Mouse (Mus musculus) left cerebral cortex, adult 8-10 months (tissue): ENCODE measurements at regions not wholly inside any gene's neighbourhood (a gene's known extent, or its start where the extent isn't known, plus 50 kb on each side); places are given as distances from the start of the nearest gene placed in this dataset.

ENCODE experiments used
- DNase-seq, 2 experiments: peaks; one replicate each; pipeline ENCODE4 v3.0.0; 2022; ENCODE audit warnings: low spot score in 2 of 2

DNA sequence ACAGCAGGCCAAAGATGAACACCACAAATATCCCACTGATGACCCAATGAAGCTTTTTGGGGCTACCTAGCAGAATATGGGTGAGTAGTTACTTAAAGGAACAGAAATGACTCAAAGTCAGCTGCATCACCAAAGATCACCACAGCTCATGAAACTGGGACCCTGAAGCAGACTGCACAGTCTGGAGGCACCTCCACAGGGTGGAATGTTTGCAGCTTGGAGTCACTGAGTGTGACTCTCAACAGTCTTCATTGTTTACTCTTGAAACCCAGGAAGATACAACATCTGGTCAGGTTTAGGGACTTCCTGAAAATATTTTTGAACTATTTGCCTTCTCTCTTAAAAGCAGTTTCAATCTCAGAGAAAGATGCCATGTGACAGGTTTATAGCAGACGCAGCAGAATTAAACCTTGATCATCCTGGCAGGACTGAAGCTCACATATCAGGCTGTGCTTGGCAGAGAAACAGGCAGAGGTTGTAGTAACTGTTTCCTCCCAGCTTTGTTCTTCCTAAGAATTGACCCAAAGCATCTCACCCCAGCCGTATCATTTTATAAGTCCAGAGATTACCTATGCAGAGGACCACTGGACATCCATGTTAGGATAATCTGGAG lies 944.1 kb upstream of the Adgrl4 start:
- no peak for DNase-seq

DNA sequence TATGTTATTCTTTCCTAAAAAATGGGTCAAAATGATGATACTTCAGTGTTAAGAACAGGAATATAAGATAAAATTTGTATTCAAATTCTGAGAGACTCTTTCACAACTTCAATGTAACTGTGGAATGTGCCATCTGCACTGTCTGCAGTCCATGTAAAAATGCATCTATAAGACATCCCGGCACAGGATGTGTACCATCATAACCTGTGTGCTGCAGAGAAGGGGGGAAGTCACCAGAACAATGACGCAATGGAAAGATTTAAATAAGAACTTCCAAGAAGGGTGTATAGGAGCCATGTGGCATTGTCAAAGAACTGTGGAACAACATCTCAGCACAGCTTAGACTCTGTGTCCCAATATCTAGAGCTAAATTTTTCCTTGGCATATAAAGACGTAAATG lies 906.7 kb upstream of the Adgrl4 start:
- no peak for DNase-seq

DNA sequence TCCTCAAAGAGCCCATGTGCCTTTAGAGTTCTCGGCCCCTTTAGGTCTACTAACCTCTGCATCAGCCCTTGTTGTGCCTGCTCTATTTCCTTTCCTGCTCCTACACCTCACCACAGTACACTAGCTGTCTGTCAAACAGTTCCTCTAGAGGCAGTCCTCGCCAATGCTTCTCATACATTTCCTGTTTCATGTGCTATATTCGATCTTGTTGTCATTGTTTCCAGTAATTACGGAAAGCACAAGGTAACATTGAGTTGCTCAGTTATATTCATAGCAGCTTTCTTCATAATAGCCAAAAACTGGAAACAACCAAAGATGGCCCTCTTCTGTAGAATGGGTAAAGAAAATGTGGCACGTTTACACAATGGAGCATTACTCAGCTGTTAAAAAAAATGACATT lies 894.6 kb upstream of the Adgrl4 start:
- DNase-seq, result no peak

DNA sequence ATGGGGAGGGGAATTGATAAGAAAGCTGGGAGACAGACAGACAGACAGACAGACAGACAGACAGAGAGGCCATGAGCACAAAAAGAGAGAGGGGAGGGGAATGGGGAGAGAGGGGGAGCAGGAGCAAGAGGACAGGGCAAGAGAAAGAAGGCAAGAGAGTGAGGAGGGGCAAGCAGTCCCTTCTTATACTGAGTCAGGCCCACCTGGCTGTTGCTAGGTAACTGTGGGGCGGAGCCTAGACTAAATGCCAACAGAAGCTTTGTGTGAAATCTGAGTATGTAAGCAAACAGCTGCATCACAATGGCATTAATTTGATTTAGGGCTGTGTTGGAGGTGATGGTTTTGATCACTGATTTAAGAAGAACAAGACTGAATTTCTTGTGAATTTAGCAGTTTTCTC lies 849.2 kb upstream of the Adgrl4 start:
- no peak for DNase-seq

DNA sequence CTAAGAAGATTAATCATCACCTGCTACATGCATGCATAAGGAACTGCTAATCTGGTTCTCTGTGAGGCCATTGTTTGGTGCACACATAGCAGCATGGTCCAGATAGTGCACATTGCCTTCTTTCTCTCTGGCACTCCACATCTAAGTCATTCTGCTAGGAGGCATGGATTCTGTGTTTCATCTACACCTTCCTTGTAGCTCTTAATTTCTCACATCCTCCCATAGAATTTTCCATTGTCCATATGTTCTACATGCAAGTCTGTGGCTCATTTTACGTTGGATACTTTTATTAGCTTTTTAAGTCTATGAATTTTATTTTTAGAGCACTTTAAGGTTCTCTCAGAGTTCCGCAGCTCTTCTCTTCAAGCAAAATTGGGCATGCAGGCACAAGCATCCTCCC lies 846.7 kb upstream of the Adgrl4 start:
- DNase-seq, result no peak

DNA sequence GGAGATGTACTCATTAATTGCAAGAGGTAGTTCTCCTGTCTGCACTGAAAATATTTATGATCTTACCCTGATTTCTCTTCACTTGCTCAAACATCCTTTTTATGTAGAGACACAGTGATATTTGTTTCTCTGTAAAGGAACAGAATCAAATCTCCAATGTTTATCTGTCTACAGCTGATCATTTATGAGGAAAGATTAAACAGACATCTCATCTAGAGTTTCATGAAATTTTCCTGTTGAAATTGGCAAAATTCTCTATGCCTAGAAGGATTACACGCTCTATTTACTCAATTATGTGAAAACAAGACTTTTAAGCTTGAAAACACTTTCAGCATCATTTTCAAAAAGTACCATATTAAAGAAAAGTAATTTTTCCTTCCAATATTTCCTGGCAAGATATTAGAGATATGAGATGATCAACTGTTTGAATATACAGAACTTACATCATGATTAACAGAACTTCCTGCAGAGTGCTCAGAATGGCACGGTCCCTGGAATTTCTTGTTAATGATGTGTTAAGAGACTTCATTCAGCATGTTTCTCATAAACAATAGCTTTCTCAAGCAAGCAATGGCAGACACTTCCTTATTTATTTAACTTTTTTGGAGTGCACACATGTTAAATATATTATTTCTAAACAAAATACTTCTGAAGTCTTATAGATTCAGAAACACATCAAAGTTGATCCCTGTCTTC lies 834.1 kb upstream of the Adgrl4 start:
- no peak for DNase-seq

DNA sequence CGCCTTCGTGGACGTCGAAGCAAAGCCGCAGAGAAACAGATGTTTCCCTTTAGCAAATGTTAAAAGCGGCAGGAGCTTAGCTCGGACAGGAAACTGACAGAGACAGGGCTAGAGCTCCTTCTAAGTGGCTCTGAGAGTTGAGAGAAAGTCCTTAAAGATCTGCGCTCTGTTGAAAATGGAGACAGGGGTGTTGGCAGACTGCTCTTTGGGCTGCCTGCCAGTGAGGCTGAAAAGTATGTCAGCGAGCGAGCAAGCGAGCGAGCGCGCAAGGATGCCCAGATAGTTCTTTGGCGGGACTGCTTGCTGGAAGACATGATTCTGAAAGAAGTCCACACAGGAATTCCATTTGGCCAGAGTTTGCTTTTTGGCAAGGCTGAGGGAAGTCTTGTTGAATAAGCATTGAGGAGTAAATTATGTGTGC lies 827.0 kb upstream of the Adgrl4 start:
- DNase-seq, result peak; percentile 30 to 48

DNA sequence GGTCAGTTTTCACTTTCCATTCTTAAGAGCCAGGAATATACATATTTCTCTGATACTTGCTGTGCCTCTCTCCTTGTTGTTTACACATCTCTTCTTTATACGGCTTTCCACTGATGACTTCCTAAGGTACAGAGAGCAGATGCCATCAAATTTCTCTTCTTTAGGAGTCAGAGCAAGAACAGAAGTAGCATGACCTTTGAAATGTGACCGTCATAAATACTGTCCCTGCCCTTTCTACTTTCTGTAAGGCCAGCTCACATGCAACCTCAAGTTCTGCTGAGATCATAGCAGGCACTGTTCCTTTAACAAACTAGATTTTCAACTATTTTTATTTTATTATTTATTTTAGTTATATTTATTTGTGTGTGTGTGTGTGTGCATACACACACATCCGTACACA lies 800.1 kb upstream of the Adgrl4 start:
- no peak for DNase-seq

DNA sequence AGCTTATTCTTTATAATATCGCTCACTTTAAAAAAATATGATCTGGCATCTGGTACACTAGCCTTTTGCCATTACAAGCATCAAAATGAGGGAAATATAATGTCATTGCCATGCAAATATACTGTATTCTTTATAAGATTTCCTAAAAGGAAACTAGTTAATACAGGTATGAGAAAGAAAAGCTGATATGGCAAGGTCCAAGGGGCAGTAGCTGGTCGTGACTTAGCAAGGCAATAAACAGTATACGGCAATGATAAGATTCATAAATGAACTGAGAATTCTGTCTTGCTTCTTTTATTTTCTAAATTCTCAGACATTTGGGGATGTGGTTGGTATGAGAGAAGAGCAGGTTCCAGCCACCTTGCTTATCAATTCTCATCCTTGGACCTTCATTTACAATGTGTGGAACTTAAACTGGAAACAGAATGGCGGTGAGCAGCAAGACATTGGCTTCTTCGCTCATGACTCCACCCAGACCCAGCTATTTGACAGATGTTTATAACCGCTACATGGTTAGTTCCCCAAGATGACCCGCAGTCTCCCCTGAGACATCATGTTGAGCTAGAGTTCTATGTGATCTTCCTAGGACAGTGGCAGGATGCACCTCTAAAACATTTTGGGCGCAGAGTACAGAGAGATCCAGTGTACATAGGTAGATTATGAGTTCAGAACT lies 797.5 kb upstream of the Adgrl4 start:
- no peak for DNase-seq

DNA sequence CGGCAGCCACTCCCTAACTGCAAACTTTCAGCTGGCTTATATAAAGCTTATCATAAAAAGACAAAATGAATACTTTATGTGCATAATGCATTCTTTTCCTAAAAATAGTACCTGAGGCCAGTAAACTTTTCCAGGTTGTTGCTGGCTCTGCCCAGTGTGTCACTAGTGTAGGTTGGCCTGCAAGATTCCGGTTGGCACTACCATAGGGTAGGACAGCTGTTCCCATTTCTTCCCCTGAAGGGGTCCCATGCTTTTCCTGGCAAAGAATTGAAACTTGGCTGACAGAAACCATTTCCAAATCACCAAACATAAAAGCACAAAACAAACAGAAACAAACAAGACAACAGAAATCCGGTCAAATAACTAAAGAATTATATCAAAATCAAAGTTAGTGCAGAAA lies 789.6 kb upstream of the Adgrl4 start:
- DNase-seq, result no peak

DNA sequence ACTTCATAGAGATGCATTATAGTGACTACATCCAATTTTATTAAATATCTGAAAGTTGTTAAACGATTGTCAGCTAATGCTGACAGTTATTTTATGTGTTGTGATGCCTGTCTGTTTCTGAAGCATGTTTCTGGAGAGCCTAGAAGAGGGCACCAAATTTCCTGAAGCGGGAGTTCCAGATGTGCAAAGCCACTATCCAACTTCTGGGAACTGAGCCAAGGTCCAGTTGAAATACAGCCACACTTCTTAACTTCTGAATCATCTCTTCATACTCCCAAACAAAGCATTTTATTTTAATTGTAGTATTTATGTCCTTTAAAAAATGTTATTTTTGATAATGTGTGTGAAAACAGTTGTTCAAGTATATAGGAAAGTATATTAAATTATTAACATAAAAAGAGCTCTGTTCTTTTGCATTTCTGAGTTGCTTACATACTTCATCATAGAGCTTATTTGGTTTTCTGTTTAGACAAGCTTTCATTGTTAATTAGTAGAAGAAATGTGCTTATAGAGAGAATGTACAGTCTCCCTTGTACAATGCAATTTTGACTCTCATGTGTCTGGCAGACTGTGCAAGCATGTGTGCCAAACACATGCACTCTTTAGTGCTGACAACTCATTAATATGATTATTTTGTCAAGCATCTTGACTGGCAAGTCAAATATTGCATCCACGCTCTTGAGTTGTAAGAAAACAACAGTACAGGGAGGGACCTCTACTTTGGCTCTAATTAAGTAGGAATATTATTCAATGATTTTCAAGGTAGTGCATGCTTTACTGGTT lies 787.7 kb upstream of the Adgrl4 start:
- no peak for DNase-seq

DNA sequence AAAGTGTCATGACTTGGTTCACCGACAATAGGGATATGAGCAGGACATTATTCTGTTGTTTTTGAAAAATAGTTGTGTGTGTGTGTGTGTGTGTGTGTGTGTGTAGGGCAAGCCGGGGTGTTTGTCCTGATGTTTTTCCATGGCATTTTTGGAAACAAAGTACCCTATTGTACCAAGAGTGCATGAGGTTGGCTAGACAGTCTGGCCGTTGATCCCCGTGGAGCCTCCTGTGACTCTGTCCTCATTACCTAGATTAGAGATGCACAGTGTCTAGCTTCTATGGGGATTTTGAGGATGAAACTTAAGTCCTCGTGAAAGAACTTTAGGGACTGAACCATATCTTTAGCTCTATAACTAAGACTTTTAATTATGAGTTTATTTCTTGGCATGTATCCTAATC lies 741.9 kb upstream of the Adgrl4 start:
- DNase-seq, result no peak

DNA sequence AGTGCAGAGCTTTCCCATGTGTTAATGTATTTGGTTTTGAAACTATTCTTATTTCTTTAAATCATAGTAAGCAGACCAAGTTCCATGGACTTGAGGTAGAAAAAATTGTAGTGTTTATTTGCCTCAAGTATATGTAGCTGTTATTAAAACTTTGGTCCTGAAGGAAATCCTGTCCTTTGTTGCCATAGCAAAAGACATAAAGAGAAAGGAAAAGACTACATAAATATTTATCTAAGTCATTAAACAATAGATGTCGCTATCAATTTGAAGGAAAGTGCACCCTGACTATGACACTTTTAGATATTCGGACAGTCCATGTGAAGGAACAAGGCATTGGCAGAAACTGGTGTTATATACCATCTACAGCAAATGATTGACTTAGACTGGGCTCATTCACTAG lies 737.7 kb upstream of the Adgrl4 start:
- DNase-seq, result no peak
